Mouse (Mus musculus) liver, adult 2 months (tissue): ENCODE measurements around the gene Dirc2.

Experiments
- CTCF ChIP-seq: fragments of 200-500 bp; IDR thresholded peaks from 2 replicates; pipeline ENCODE4 v1.5.1; 2011; ENCODE audit warnings: low read depth, low read length, control low read depth
- POLR2A ChIP-seq: fragments of 200-500 bp; IDR thresholded peaks from 2 replicates; pipeline ENCODE4 v1.6.1; 2011; ENCODE audit warnings: low read length, control low read depth; ENCODE audit not compliant: insufficient read depth; ENCODE audit errors: extremely low read depth

GRCm38 (mm10) chr16:35777768-35778167 lies 8.6 kb upstream of the Dirc2 start:
- TF ChIP-seq CTCF (no peak), POLR2A (no peak)
